Mouse (Mus musculus) left cerebral cortex, postnatal 4 days (tissue): ENCODE measurements around the gene Mafk. TPM values are rescaled to one million over a fixed set of nuclear protein-coding genes. Genes with fewer than 3 reads are reported as not detected.
"Not testable (repeated sequence)": the region's sequence is repeated elsewhere in the genome, so short reads cannot be mapped to it uniquely, and the experiment has no call there.

Experiments
- DNase-seq: peaks from one replicate; pipeline ENCODE4 v3.0.0-alpha.2; 2022
- intact Hi-C: fragments of 180-260 bp; cut with DNase I; formaldehyde crosslinking; loops from one replicate; pipeline ENCODE4 v1.15.1; 2025
- total RNA-seq, 2 experiments: library from RNA; stranded (reverse); gene quantifications; 2 replicates each; pipeline ENCODE4 v1.2.3; 2021

The Mafk gene
- 10 to 100 TPM in 1 of 2 experiments, 1 to 10 TPM in 1; 8.4 to 11.1 TPM for total RNA-seq

GRCm38 (mm10) chr5:139791227-139792158 is at the start of gene Mafk:
Gene Mafk, plus strand, starts transcription at chr5:139791513.
- peak; percentile 93 for DNase-seq
- intact Hi-C loops, result no loop called here

- intact Hi-C loops, DNase-seq: not testable (repeated sequence)
These were observed 48.7 kb upstream of the Mafk start for GRCm38 (mm10) chr5:139742640-139743039.

- peak; percentile 64 for DNase-seq
- intact Hi-C loops, result no loop called here
These were observed 45.5 kb upstream of the Mafk start for GRCm38 (mm10) chr5:139745771-139746170.

GRCm38 (mm10) chr5:139749413-139750125 is 41.7 kb upstream of the Mafk start:
- intact Hi-C loops, result loop anchor here (10.0 kb wide), 1 partner anchor 215 kb away; no protein-coding TSS in a partner anchor

GRCm38 (mm10) chr5:139750535-139750934 is 40.8 kb upstream of the Mafk start:
- intact Hi-C loops, result loop anchor here (10.0 kb wide), 1 partner anchor 216 kb away; no protein-coding TSS in a partner anchor
- DNase-seq, result peak; percentile 76

More at GRCm38 (mm10) chr5:139749413-139750125, 41.7 kb upstream of the Mafk start:
- DNase-seq, result peak; percentile 65

- intact Hi-C loops, result loop anchor here (10.0 kb wide), 1 partner anchor 220 kb away; no protein-coding TSS in a partner anchor
- DNase-seq, result peak; percentile 70
These were observed 36.6 kb upstream of the Mafk start for GRCm38 (mm10) chr5:139754753-139755152.

GRCm38 (mm10) chr5:139756135-139756534 is 35.2 kb upstream of the Mafk start:
- intact Hi-C loops, result loop anchor here (10.0 kb wide), 1 partner anchor 221 kb away; no protein-coding TSS in a partner anchor
- no peak for DNase-seq

- intact Hi-C loops, result loop anchor here (10.0 kb wide), 1 partner anchor 222 kb away; no protein-coding TSS in a partner anchor
- DNase-seq, result no peak
These were observed 34.7 kb upstream of the Mafk start for GRCm38 (mm10) chr5:139756586-139756985.

GRCm38 (mm10) chr5:139758096-139758495 is 33.2 kb upstream of the Mafk start:
- no peak for DNase-seq
- intact Hi-C loops, result loop anchor here (10.0 kb wide), 1 partner anchor 223 kb away; no protein-coding TSS in a partner anchor

GRCm38 (mm10) chr5:139764296-139764695 is 27.0 kb upstream of the Mafk start:
- no peak for DNase-seq
- intact Hi-C loops, result no loop called here

GRCm38 (mm10) chr5:139768216-139768615 is 23.1 kb upstream of the Mafk start:
- no peak for DNase-seq
- intact Hi-C loops, result no loop called here

GRCm38 (mm10) chr5:139775216-139775926 is 15.9 kb upstream of the Mafk start, which contains the start of gene Ints1:
Gene Ints1, minus strand, starts transcription at chr5:139775674.
- peak; percentile 97 for DNase-seq
- intact Hi-C loops, result no loop called here

GRCm38 (mm10) chr5:139776966-139777365 is 14.3 kb upstream of the Mafk start:
- intact Hi-C loops, result no loop called here
- no peak for DNase-seq

- intact Hi-C loops, result no loop called here
- DNase-seq, result no peak
These were observed 9.9 kb upstream of the Mafk start for GRCm38 (mm10) chr5:139781406-139781805.

GRCm38 (mm10) chr5:139789466-139789865 is 1.8 kb upstream of the Mafk start:
- no peak for DNase-seq
- intact Hi-C loops, result no loop called here

- intact Hi-C loops, result no loop called here
These were observed 954 bp downstream of the Mafk start for GRCm38 (mm10) chr5:139792159-139792775.

GRCm38 (mm10) chr5:139792966-139793337 is 1.6 kb downstream of the Mafk start:
- no peak for DNase-seq
- intact Hi-C loops, result no loop called here

More at GRCm38 (mm10) chr5:139792159-139792775, 954 bp downstream of the Mafk start:
- DNase-seq, result no peak

- no peak for DNase-seq
- intact Hi-C loops, result no loop called here
These were observed 2.2 kb downstream of the Mafk start for GRCm38 (mm10) chr5:139793338-139794089.

GRCm38 (mm10) chr5:139794137-139794536 is 2.8 kb downstream of the Mafk start:
- intact Hi-C loops, result no loop called here
- no peak for DNase-seq
